Mouse (Mus musculus) heart, postnatal 10 days (tissue): ENCODE measurements around the gene Olfr782. TPM values are rescaled to one million over a fixed set of nuclear protein-coding genes. Genes with fewer than 3 reads are reported as not detected.
"Not testable (repeated sequence)": the region's sequence is repeated elsewhere in the genome, so short reads cannot be mapped to it uniquely, and the experiment has no call there.

ENCODE experiments used
- DNase-seq, 2 experiments: peaks; one replicate each; pipeline ENCODE4 v3.0.0; 2021
- intact Hi-C: fragments of 180-260 bp; cut with DNase I; formaldehyde crosslinking; loops from one replicate; pipeline ENCODE4 v1.15.1; 2025
- total RNA-seq, 2 experiments: library from RNA; stranded (reverse); gene quantifications; 2 replicates each; pipeline ENCODE4 v1.2.3; 2021

Gene Olfr782
- not detected for total RNA-seq

DNA sequence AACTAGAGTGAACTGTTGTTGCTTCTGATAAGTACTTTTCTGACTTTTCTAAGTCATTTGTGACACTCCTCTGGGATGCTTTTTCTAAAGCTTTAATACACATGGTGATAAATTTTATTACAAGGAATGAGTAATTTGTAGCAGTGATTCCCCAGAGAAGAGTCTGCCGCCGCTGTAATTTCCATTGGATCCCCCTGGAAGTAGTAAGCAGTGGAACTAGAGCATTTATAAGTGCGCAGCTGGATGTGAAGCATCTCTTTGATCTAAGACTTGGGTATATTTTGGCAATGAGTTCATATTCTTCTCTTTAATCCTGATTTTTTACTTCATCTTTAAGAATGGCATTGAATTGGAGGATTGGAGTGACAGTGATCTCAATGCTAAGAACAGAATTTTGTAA, at the start of gene Olfr782:
Gene Olfr782 (plus strand): TSS at position 301 of the 400 bp plus-strand sequence.
- intact Hi-C loops: no loop called here
- no peak for DNase-seq

DNA sequence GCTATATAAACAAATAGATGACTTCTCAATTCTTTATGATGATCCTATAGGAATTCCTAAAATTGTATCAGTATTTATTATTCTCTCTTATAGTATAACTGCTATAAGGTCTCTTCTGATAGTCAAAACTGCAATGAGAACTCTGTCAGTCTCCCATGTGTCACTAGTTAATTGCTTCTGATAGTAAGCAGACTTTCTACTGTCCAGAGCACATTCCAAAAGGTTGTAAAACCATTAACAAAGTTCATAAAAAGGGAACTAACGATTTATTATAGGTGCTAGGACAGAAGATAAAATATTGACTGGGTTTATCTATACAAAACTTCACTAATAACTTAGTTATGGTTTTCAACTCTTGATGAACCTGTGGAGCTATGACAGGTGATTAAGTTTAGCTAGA, 35.7 kb upstream of the Olfr782 start:
- DNase-seq, intact Hi-C loops: not testable (repeated sequence)

DNA sequence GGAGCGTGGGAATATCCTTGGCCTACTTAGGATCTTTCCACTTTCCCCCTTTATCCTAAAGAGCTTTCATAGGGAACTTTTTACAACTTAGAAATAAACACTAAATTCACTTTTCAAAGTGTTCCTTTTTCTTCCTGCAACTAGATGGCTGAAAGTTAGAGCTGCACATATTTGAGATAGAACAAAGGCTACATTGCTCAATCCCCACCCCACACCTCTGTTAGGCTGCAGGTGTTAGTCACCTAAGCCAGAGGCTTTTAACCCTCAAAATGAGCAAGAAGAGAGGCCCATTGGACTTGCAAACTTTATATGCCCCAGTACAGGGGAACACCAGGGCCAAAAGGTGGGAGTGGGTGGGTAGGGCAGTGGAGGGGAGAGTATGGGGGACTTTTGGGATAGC, 35.1 kb upstream of the Olfr782 start:
- DNase-seq: not testable (repeated sequence)

DNA sequence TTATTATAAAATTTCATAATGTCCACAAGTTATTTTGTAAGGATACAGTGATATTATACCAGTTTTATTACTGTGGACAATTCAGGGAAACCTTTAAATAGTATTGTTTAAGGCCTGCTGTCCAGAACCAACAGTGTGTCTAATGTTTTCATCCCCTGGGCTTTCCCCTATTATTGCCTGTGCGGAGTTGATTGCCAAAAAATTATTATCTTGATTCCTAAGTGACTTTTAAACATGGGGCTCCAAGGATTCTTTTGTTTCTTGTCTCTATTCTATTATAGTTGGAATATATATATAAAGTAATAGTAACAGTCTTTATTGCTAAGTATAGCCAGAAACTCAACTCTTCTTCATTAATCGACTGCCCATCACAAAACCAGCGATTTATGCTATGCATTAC, 30.8 kb upstream of the Olfr782 start, which contains the start of gene Olfr780:
Gene Olfr780 (plus strand): TSS at position 301 of the 400 bp plus-strand sequence.
- no peak for DNase-seq

More for the DNA sequence above, 35.1 kb upstream of the Olfr782 start:
- intact Hi-C loops: not testable (repeated sequence)

DNA sequence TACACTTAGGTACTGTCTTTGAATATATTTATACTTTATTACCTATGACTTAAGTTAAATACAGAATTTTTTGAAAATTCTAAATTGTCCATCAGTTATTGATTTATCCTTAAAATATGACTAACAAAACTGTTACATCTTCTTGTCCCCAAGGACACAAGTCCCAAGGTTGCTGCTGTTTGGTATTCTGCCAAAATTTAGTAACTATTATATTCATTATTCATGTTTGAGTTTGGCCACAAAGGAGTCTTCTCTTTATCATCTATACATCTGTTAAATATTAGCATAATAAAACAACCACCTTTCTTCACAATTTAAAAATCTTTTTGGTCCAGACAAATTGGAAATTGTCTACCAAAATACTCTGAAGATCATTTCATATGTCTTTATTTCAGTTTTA, 20.1 kb upstream of the Olfr782 start, which contains the start of gene Olfr781:
Gene Olfr781 (plus strand): TSS at position 301 of the 400 bp plus-strand sequence.
- intact Hi-C loops: no loop called here
- DNase-seq: no peak

More for the DNA sequence above, 30.8 kb upstream of the Olfr782 start, which contains the start of gene Olfr780:
- intact Hi-C loops: no loop called here

DNA sequence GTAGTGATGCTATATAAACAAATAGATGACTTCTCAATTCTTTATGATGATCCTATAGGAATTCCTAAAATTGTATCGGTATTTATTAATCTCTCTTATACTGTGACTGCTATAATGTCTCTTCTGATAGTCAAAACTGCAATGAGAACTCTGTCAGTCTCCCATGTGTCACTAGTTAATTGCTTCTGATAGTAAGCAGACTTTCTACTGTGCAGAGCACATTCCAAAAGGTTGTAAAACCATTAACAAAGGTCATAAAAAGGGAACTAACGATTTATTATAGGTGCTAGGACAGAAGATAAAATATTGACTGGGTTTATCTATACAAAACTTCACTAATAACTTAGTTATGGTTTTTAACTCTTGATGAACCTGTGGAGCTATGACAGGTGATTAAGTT, 3.8 kb downstream of the Olfr782 start:
- DNase-seq, intact Hi-C loops: not testable (repeated sequence)

DNA sequence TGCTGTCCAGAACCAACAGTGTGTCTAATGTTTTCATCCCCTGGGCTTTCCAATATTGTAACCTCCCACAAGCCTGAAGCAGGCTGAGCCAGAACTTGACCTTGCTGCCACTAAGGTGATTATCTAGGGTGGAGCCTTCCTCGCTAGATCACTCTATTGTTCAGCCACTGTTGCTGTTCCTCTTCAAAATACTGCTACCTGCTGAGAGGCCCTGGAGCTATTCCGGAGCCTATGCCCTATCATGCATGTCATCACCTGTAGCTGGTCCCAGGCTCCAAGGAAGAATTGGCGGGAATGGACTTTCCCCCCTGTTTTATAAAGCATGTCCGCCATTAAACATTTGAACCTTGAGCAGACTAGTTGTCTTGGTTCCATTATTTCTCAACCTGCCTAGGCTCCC, 7.8 kb downstream of the Olfr782 start:
- DNase-seq, intact Hi-C loops: not testable (repeated sequence)

DNA sequence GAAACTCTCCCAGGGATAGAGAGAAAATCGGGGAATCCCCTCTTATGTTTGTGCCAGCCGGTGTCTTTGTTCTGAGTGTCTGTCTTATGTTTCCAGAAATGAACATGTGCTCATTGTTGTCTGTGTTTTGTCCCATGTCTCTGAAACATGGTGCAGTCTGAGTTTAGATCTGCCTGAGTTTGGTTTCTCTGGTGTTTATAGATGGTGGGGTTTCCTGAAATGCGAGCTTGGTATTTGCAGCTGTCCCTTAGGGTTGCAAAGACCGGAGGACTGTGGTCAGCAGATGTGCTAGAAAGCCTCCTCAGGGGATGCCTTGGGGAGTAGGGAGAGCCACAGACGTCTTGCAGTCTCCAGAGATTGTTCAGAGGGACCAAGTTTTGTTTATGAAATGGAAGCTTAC, 8.7 kb downstream of the Olfr782 start:
- intact Hi-C loops: no loop called here
- DNase-seq: no peak

DNA sequence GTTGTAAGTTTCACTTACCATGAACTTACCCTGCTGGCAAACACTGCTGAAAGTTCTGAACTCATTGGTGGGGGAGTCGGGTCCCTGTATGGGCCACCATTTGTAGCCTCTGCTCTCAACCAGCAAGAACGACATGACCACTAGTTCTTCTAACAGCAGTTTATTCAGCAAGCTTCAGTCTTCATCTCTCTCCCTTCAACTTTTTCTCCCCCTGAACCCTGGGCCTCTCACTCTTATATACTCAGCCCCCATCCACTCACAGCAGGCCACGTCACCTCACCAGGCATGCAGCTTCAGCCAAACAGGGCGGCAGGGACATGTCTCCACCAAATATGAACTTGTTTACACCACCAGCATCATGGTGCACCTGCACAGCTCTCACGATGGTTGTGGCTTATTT, 25.4 kb downstream of the Olfr782 start:
- DNase-seq, intact Hi-C loops: not testable (repeated sequence)

DNA sequence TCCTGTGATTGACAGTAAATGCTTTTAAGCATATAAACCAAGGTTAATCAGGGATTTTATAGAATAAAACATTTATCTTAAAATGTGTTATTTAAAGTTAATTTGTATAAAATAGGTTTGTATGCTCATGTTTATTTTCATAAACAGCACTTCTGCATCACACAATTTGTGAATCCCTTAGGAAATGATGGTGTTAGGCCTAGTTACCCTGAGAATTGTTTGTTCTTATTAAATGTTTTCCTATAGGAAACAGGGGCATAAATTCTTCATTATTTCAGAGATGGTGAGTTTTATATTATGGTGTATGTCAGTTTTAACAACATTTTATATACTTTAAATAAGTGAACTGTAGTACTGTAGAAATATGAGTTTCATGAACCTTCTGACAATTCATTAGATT, 35.1 kb downstream of the Olfr782 start, which contains the start of gene Olfr784:
Gene Olfr784 (plus strand): TSS at position 301 of the 400 bp plus-strand sequence.
- DNase-seq: no peak
- intact Hi-C loops: no loop called here

DNA sequence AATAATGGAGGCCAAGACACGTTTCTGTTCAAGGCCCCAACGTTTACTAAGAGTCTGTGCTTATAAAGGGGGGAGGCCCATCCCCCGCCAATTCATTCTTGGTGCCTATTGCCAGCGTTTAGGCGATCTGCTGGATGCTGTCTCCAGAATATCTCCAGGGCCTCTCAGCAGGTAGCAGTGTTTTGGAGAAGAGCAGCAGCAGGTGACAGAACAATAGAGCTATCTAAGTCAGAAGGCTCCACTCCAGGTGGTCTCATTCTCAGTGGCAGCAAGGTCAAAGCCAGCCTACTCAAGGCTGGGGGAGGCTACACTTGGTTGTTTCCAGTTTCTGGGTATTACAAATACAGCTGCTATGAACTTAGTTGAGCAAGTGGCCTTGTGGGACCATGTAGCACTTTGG, 52.2 kb downstream of the Olfr782 start:
- intact Hi-C loops: no loop called here
- no peak for DNase-seq

Other genes with a start within 250 kb of the Olfr782 start
- gene Olfr768, start 249.5 kb upstream of the Olfr782 start, total RNA-seq: not detected
- gene Olfr769, start 231.0 kb upstream of the Olfr782 start, total RNA-seq: not detected
- not detected for gene Olfr770, start 209.9 kb upstream of the Olfr782 start, total RNA-seq
- not detected for gene Olfr771, start 184.1 kb upstream of the Olfr782 start, total RNA-seq
- gene Olfr772, start 170.9 kb upstream of the Olfr782 start, total RNA-seq: not detected
- not detected for gene Olfr773, start 161.4 kb upstream of the Olfr782 start, total RNA-seq
- not detected for gene Olfr774, start 112.6 kb upstream of the Olfr782 start, total RNA-seq
- not detected for gene Olfr775, start 100.4 kb upstream of the Olfr782 start, total RNA-seq
- not detected for gene Olfr776, start 89.7 kb upstream of the Olfr782 start, total RNA-seq
- gene Olfr777, start 77.4 kb upstream of the Olfr782 start, total RNA-seq: not detected
- gene Olfr780, start 30.7 kb upstream of the Olfr782 start, total RNA-seq: not detected
- not detected for gene Olfr781, start 20.0 kb upstream of the Olfr782 start, total RNA-seq
- gene Olfr784, start 35.2 kb downstream of the Olfr782 start, total RNA-seq: not detected
- not detected for gene Olfr785, start 56.6 kb downstream of the Olfr782 start, total RNA-seq
- not detected for gene Olfr786, start 78.5 kb downstream of the Olfr782 start, total RNA-seq
- not detected for gene Olfr787, start 113.0 kb downstream of the Olfr782 start, total RNA-seq
- not detected for gene Olfr788, start 122.1 kb downstream of the Olfr782 start, total RNA-seq
- not detected for gene Olfr789, start 135.9 kb downstream of the Olfr782 start, total RNA-seq
- not detected for gene Olfr790, start 149.6 kb downstream of the Olfr782 start, total RNA-seq
- not detected for gene Olfr791, start 172.9 kb downstream of the Olfr782 start, total RNA-seq
- gene Olfr792, start 190.3 kb downstream of the Olfr782 start, total RNA-seq: not detected
- gene Olfr794, start 218.8 kb downstream of the Olfr782 start, total RNA-seq: not detected